Mouse (Mus musculus) embryo, embryonic 11.5 days (tissue): ENCODE measurements at regions not wholly inside any gene's neighbourhood (a gene's known extent, or its start where the extent isn't known, plus 50 kb on each side); places are given as distances from the start of the nearest gene placed in this dataset.
A peak's percentile ranks its signal among the peaks of the same experiment; 100 is the strongest.

Experiments used
- DNase-seq: peaks from one replicate; pipeline ENCODE4 v3.0.0-alpha.2; 2012; ENCODE audit warnings: low read depth, low spot score

DNA sequence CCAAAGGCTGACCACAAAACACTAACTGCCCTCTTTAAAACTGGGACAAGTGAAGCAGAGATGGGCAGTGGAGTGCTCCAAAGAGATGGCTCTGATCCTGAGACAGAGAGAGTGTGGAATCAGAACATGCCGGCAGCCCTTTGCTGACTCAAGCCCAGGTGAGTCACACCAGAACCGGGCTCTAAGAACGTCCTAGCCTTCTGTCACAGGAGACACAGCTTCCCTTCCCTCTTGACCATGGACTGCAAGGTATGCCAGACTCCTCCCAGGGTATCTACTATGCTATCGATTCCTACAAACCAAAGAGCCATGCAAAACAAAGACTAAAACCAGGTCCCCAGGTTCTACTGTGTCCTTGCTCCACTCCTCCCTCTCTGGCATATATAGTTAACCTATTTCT is 98.0 kb downstream of the Dhx15 start:
- DNase-seq = no peak

DNA sequence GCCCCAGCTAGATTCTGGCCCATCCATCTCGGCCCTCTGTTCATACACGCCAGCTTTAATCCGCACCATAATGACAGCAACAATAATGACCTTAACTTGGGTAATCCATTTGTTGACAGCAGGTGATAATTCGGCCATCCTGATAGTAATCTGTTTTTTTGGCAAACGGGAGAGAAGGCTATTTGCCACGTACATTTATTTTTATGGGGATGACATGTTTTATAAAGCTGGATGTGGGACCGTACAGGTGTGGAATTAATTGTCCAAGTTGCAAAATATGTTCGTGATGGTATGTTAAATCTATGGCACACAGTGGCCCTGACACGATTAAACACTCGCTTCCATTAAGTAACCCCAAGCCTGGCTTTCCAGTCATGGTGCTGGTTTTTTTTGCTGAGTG is 102.2 kb downstream of the Dhx15 start:
- no peak for DNase-seq

DNA sequence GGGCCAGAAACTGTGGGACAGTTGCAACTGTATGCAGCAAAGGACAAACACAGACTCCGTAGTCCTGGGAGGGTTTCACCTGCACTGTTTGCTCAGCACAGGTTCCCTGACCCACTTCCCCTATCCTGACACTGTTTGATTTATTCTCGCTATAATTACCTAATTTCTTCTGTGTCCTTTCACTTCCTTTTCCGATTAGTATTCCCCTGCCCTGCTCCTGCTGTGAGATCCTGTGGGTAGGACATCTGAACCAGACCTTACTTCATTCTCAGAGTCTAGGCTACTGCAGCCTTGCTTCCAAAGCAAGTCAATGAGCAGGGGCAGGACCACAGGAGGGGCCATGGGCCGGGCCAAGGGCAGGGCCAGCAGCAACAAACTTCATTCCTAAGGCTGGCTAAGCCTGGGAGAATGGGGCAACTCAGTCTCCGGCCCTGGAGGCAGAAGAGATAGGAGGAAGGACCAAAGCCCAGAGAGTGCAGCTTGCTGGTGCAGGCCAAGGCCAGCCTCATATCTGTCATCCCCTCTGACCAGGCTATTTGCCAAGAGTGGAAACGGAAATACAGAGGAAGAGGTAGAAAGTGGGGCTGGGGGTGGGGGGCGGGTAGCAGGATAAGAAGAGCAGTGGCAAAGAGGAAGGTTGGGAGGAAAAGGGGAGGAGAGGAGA is 103.4 kb downstream of the Dhx15 start:
- DNase-seq = no peak

DNA sequence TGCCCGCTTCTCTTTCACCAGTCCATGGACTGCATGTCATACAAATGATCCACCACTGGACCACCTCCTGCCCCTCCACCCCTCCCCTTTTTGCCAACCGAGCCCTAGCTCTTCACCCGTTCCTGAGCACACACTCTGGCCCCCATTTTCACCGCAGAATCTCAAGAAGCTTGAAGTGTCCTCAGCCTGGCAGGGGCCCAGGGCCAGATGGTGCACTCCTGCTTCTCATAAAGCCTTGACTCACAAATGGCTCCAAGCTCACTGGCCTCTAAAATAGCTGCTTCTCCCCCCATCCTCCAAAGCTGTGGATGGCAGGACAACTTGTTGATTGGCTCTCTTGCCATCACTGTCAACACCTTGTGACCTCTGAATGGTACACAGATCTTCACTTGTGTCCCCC is 110.0 kb downstream of the Dhx15 start:
- DNase-seq = no peak

DNA sequence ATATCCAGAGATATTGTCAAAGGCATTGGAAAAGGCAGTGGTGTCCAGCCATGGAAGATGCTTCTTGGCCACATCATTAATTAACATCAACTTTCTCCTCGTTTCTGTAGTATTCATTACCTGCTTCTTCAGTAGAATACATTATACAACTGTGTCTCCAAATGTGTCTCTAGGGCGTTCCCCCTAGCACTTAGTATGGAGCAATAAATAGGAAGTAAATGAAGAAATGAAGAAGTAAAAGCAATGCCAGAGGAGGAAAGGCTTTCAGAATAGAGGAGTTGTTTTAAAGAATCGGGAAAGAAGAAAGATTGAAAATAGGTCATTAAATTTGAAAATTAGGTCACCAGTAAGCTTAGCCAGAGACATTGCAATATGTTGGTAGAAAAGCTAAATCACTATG is 112.6 kb downstream of the Dhx15 start:
- DNase-seq = no peak

DNA sequence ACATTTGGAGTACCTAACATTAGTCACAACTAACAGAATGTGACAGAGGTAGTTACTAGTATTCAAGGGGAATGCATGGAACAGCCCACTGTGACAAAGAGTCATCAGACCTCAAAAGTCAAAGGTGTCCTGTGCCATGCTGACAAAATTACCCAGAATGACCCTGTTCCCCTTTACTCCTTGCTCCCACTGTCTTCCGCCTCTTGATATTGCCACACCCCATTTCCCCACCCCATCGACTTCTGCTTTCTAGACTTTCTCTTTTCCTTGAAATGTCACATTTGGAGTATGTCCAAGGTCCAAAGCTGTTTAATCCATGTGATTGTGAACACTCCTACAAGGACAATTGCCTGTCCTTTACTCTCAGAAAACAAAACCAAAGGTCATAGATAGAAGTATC is 115.2 kb downstream of the Dhx15 start:
- no peak for DNase-seq

DNA sequence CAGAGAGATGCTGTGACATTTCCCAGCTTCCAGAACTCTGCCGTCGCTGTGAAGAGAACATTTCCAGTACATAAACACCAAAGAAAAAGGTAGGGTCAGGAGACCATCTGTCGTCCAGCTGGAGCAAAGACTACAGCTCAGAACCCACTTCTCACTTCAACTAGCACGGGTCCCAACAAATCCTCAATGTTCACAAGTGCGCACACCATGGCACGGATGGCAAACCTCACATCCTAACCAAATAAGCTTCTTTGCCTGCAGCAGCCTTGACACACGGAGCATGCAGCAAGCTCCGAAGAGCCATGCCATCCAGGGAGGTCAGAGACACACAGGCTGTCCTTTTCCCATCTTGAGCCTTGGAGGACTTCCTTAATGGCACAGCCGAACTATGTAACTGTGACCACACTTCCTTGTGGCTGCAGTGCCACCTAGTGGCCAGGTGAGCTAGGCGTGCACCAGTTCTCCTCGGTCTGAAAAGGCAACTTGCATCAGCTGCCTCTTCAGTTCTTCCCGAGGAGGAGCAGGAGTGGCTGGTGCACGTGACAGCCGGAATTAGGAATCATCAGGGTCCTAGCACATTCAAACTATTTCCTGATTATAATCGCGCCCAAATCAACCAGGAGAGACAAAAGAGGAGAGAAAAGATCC is 125.4 kb downstream of the Dhx15 start:
- DNase-seq = peak; percentile 71

DNA sequence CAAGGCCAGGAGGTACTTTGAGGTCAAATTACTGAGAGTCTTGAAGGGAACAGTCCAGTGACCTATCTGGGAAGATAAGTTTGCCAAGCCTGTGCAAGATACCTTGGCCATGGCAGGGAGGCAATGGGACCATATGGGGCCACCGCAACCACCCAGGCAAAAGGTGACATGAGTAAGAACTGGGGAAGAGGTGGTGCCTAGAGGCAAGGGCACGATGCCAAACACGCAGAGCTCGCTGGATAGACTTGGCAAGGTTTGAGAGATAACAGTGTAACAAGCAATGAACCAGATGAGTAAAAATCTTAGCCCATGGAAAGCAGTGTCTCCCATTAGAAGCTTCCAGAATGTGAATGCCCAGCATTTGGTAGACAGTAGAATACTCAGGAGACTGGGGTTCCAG is 128.1 kb downstream of the Dhx15 start:
- no peak for DNase-seq

DNA sequence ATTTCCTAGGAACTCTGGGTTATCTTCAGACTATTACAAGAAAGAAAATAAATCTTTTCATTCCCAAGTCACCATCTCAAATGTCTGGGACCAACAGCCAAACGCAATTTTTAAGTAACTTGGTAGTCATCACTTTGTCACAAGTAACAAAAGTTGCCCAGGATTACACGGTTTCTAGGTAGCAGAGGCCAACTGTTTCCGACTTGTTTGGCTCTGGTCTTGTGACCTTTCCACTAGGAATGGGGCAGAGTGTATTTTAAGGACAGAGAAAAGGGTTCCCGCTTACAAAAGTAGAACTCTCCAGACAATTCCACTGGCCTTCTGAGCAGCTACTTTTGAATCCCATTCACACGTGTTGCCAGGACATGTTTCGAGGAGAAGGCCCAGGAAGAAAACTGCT is 129.1 kb downstream of the Dhx15 start:
- no peak for DNase-seq

DNA sequence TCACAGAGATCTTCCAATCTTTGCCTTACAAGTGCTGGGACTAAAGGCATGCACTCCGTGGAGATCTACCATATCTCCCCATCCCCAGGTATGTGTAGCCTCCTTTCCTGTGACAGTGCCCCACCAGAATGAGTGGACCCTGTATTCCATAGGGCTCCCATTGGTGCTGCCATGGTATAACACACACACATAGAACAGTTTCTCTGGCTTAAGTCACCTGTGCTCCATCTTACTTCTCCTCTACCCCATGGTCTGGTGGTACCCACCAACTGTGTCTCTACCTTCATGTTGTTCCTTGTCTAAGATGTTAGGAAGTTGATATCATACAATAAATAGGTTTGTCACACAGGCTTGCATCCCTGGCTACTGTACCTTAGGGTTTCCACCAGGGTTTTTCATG is 133.1 kb downstream of the Dhx15 start:
- no peak for DNase-seq

DNA sequence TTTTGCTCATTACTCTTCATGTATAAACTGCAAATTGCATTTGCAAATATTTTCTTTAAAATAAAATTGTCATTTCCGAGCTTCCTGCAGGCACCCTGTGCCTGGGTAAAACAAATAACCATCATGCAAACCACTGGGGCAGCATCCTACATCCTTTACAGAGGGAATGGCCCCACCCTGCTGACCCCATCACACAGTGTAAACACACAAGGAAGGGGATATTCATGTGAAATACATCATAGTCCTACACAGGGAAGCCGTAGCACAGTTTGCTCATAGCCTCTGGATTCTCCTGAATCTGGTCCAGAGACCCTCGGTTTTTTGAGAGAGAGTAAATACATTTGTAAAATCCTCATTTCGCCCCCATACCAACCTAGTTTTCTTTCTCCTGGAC is 138.2 kb downstream of the Dhx15 start:
- no peak for DNase-seq

DNA sequence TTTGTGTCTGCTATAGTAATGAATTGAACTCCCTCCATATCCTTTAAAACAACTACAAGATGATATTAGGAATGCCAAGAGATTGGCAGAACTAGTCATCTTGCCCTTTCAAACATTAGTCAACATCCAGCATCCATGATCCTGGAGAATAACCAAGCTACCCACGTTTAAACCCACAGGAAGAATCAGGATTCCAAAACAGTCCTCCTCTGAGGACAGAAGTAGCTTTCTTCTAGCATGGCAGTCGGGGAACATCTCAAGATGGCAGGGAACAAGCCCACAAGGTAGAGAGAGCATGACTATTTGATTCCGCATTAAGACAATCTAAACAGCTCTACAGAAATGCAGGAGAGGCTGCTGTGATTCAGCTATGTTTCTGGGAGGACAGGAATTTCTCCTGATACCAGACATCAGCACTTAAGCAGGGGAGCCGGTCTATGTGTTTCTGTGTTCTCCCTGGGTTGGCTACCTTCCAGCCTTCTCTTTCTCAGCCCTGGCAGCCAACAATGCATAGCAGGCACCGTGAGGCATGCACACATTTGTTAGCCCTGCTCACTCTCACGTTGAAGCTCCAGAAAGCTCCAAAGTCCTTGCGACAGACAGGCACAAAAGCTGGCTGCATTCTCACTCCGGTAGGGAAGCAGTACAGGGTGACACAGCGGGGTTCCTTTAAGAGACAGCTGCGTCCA is 138.8 kb downstream of the Dhx15 start:
- no peak for DNase-seq

DNA sequence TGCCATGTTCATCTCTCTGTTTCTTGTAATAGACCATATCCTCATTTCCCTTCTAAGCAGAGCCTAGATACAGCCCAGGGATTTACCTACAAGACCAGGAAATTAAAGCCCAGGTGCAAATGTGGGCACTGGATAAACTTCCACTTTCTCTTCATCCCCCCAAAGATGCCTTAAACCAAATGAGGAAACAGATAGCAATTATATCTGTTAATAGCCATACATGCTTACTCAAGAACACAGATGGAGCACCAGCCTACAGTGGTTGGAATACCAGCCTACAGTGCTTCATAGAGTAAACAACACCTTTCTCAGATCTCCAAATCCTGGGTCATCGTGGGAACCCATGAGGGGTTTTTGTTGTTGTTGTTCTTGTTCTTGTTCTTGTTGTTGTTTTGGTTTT is 141.5 kb downstream of the Dhx15 start:
- DNase-seq = no peak

DNA sequence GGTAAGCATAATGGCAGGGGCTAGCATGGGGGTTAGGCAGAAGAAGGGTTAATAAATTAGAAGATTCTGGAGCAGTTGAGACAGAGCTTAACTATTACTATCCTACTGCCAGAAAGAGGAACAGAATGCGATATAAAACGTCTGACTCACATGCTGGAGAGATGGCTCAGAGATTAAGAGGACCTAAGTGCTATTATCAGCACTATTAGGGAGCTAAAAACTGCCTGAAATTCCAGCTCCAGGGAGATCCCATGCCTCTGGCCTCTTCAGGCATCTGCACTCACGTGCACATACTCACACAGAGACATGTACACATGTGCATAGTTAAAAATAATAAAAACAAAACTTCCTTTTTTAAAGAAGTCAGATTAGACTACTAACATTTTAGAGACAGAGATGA is 143.6 kb downstream of the Dhx15 start:
- DNase-seq = no peak

DNA sequence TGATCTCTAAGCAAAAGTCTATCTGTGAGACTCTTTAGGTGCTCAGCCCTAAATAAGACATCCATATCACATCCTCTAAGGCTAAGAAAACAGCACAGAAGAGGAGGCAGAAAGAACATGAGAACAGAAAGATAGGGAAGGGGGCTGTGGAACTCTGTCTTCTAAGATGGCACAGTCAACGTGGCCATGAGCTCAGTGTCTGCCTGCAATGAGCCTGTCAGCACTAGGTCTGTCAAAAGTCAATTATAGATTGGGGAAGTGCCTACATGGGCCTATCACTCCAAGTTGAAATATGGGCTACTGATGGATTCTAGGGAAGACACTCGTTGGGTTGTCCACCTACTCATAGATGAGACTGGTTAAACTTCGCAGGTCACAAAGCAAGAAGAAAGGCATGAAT is 146.2 kb downstream of the Dhx15 start:
- DNase-seq = no peak

DNA sequence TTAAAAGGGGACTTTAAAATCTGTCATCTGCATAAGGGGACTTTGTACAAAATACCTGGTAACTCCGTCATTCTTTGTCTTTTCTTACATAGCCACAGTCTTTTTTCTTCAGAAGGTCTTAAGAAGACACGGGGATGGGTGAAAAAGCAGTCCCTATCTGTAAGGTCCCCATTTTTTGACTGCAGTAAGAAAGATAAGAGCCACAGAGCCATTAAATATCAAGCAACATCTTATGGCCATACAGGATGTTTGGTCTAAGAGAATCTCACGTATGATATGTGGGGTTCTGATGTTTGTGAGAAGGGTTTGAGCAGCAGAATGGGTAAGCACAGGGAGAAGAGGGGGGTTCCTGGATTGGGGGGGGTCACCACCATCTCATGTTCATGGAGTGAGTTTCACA is 148.9 kb downstream of the Dhx15 start:
- DNase-seq = no peak

DNA sequence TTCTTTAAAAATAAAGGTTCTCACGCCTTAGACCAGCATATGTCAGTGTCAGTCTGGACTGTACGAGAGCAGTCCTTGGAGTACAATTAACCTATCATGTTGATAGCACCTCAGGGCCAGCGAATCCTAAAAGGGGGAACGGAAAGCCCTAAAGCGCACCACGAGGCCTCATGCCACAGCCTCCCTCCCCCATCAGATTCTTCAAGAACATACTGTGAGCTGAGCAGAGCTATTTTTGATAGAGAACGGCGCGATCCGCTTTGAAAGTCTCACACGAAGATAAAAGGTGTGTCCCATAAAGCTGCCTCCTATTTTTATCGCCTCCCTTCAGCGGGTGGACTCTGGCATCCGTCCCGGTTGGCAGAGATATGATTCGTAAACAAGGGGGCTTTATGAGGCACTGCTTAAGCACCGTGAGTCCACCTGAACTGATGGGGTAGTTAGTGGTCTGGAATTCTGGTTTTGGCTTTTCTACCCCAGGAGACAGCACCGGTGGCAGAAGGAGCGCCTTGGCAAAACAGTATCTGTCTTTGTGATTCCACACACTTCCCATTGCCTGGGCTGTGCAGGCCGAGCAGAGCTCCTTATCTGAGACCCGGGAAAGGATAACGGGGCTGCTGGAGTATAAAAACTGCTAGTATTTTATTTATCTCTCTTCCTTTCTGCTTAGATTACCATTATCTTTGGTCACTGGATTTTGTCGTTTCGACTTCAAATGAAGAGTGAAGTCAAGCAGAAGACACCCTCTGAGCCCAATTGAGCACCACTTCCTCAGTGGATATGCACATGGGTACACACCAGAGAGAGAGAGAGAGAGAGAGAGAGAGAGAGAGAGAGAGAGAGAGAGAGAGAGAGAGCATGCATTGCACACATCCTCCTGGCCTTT is 149.6 kb downstream of the Dhx15 start:
- DNase-seq = no peak

DNA sequence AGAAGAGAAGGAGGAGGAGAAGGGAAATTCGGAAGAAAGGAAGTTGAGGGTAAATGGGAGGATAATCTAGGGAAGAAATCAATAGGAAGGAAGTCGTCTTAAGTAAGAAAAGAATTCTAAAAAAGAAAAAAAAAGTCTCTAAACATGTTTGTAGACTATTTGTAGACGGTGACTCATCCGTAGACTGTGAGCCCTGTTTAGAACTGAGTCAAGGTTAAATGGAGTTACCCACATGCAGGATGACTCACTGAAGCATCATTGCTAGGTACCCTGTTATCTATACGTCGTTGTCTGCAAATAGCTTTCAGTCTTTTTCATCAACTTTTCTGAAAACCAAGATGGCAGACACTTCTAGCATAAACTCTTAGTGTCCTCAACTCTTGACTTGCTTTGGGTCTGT is 155.0 kb downstream of the Dhx15 start:
- DNase-seq = no peak

DNA sequence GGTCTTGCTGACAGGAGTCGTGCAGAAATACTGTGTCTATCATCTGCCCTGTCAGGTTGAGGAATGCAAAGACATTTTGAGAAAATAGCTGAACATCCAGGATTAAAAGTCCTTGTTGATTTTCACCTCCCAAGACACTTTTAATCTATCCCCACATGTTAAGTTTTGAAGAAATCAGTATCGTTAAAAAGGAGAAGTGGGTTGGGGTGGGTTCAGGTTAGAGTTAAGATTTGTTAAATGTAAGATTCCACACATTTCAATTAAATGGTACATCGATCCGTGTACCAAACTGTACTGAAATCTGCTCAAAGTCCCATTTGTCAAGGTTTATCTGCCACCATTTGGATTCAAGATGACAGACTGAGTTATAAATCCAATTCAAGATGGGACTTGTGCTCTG is 162.8 kb downstream of the Dhx15 start:
- no peak for DNase-seq

DNA sequence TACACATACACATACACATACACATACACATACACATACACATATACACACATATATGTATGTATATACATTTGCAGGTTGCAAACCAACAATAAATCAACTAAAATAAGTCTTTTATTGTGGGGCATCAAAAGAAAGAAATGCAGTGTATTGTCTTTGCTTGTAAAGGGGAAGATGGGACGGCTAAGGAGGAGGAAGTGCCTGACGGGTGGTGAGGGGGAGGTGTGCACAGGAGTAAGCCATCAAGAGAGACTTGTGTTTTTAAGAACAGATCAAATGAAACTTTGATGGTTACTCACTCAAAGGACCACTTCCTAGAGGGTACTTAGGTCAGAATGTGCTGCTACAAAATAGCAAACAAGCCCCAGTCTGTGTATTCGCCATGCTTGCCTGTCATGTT is 164.2 kb downstream of the Dhx15 start:
- DNase-seq = no peak

DNA sequence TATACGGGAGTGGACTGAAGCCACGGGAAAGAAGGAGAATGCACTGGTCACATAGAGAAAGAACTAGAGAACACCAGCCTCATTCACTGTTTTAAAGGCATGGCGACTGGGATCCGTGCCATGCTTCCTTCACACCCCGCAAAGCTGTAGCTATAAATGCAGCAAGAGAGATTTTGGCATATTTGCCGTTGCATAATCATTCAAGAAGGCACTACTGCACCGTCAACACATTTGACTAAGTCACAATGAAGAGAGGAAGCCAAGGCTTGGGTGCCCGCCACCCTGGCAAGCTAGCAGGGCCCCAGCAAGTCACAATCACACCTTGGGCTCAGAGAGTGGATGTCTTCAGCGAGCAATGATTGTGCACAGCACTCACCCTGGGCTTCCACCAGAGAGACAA is 167.1 kb downstream of the Dhx15 start:
- DNase-seq = no peak

DNA sequence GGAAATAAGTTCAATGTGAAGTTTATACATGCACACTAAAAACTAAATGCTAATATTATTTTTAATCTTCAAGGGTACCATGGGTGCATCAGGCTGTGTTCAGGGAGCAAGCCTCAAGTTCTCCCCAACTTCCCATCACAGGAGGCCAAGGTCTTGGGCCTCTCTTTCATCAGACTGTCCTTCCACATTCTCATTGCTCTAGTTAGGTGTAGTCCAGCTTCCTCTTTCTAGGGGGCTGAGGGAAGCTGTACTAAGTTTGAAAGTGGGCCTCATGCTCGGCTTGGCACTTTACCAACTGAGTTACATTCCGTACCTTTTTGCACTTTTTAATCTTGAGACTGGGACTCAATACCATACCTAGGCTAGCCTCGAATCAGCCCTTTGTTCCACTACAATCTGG is 173.3 kb downstream of the Dhx15 start:
- DNase-seq = no peak
